Mouse (Mus musculus) ovary, adult 10 weeks (tissue): Measurements from ENCODE around the gene Olfr1346. TPM values are rescaled to one million over a fixed set of nuclear protein-coding genes. Genes with fewer than 3 reads are reported as not detected.

ENCODE experiments used
- polyA plus RNA-seq: library from polyadenylated mRNA; stranded (reverse); fragments of 350-450 nt; fragmentation: Illumina TruSeq; extraction: RNeasy Lipid Tissue Mini Kit (QIAGEN cat#74804); gene quantifications from one replicate; pipeline ENCODE4 v1.2.3, GENCODE M21; 2014

Olfr1346 gene
- polyA plus RNA-seq, result not detected

GRCm38 (mm10) chr7:6466951-6467350, at the start of gene Olfr1346:
TSS of gene Olfr1346 (plus strand) at chr7:6467101.

GRCm38 (mm10) chr7:6438388-6438787, 28.5 kb upstream of the Olfr1346 start, which contains the start of gene Olfr1344:
TSS of gene Olfr1344 (plus strand) at chr7:6438688.

GRCm38 (mm10) chr7:6455868-6456267, 11.0 kb upstream of the Olfr1346 start, which contains the start of gene Olfr1336:
TSS of gene Olfr1336 (plus strand) at chr7:6456168.

GRCm38 (mm10) chr7:6486841-6487240, 19.9 kb downstream of the Olfr1346 start, which contains the start of gene Olfr5:
TSS of gene Olfr5 (minus strand) at chr7:6486941.

DNA sequence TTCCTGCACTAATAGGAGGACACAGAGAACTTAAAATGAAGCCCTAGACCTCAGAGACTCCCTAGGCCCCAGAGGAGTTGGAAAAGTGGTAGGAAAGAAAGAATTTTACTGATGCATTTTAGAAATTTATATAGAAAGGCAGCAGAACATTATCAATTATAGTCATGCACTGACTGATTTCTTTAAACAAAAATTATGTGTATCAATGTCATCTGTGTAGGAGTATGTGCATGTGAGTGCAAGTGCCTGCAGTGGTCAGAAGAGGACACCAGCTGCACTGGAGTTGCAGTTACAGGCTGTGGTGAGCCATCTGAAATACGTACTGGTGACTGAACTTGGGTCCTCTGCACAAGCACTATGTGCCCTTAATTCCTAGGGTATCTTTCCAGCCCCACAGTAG, 32.8 kb downstream of the Olfr1346 start, which contains the start of gene Olfr1347:
Olfr1347 (minus strand) TSS at position 101 of the 400 bp plus-strand sequence.

DNA sequence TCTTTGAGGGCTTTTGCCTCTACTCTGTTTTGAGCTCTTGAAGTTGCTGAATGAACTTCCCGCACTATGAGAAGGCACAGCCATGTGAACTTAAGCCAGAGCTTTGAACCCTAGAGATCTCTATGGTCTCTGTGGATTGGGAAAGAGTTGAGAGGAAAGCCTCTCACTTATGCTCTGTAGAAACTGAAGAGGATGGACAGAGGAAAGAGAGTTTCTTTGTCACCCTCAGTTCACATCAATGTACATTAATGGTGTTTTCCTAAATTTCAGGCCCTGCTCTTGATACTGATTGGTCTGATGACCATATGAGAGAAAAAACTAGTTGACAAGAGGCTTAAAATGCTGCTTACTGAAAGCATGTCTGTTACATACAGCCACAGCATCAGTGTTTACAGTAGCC, 41.7 kb downstream of the Olfr1346 start, which contains the start of gene Olfr1348:
Olfr1348 (minus strand) TSS at position 101 of the 400 bp plus-strand sequence.

GRCm38 (mm10) chr7:6522850-6523249, 55.9 kb downstream of the Olfr1346 start, which contains the start of gene Olfr1349:
TSS of gene Olfr1349 (minus strand) at chr7:6522950.

Other genes starting within 250 kb of the Olfr1346 start
- gene Zscan5b, start 244.8 kb upstream of the Olfr1346 start, polyA plus RNA-seq, result not detected
- gene Epp13, start 214.4 kb upstream of the Olfr1346 start, polyA plus RNA-seq, result 0.54 TPM
- 19.4 TPM for gene Zfp667, start 180.5 kb upstream of the Olfr1346 start, polyA plus RNA-seq
- 18.5 TPM for gene Zfp583, start 135.8 kb upstream of the Olfr1346 start, polyA plus RNA-seq
- 1.7 TPM for gene Gm3854, start 123.3 kb upstream of the Olfr1346 start, polyA plus RNA-seq
- gene Zfp78, start 103.8 kb upstream of the Olfr1346 start, polyA plus RNA-seq, result 7.6 TPM
- gene Zfp28, start 83.8 kb upstream of the Olfr1346 start, polyA plus RNA-seq, result 10.3 TPM
- gene Smim17, start 68.4 kb upstream of the Olfr1346 start, polyA plus RNA-seq, result not detected
- gene Gm20715, start 56.8 kb upstream of the Olfr1346 start, polyA plus RNA-seq, result not detected
- not detected for gene Olfr1344, start 28.4 kb upstream of the Olfr1346 start, polyA plus RNA-seq
- gene Olfr1336, start 10.9 kb upstream of the Olfr1346 start, polyA plus RNA-seq, result not detected
- not detected for gene Olfr5, start 19.8 kb downstream of the Olfr1346 start, polyA plus RNA-seq
- gene Olfr1347, start 32.7 kb downstream of the Olfr1346 start, polyA plus RNA-seq, result not detected
- gene Olfr1348, start 41.6 kb downstream of the Olfr1346 start, polyA plus RNA-seq, result not detected
- not detected for gene Olfr1349, start 55.8 kb downstream of the Olfr1346 start, polyA plus RNA-seq
- gene Olfr1350, start 97.7 kb downstream of the Olfr1346 start, polyA plus RNA-seq, result not detected
- 1.0 TPM for gene Zim1, start 229.3 kb downstream of the Olfr1346 start, polyA plus RNA-seq